Mouse (Mus musculus): Measurements from ENCODE around the gene St3gal2. TPM values are rescaled to one million over a fixed set of nuclear protein-coding genes. Genes with fewer than 3 reads are reported as not detected.
"Not testable (repeated sequence)": the region's sequence is repeated elsewhere in the genome, so short reads cannot be mapped to it uniquely, and the experiment has no call there.

St3gal2 gene
- polyA plus RNA-seq, 1 experiment, result 20.2 TPM

DNA sequence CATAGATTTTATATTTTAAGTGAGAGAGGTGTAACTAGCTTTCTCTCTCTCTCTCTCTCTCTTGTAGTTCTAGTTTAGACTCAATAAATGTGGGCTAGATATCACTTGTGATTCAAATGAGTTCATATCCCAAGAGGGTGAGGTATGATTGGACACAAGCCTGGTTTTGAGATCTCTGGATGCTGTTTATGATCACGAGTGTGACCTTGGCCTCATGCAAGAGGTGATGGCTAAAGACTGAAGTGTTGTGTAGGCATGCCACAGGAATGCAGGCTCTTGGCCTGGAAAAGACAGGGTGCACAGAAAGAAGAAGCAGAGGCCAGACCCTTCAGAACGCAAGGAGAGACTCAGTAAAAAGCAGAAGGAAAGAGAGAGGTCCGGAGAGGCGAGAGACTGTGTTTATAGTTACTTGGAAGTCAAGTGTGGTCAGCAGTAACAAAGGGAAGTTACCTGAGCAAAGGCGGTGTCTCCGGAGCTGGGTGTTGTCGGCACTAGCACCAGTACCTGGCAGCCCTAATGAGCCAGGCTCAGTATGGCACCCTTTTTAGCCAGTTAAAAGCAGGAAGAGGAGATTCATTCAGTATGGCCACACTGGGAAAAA is 24.7 kb downstream of the St3gal2 start:
- DNase-seq (ENCODE audit: low spot score), result no peak

- no peak for DNase-seq (ENCODE audit: low spot score)
These were observed 26.0 kb downstream of the St3gal2 start for GRCm38 (mm10) chr8:110945716-110946115.

- DNase-seq (ENCODE audit: low spot score), result no peak
These were observed 30.4 kb downstream of the St3gal2 start for GRCm38 (mm10) chr8:110950065-110950484.

DNA sequence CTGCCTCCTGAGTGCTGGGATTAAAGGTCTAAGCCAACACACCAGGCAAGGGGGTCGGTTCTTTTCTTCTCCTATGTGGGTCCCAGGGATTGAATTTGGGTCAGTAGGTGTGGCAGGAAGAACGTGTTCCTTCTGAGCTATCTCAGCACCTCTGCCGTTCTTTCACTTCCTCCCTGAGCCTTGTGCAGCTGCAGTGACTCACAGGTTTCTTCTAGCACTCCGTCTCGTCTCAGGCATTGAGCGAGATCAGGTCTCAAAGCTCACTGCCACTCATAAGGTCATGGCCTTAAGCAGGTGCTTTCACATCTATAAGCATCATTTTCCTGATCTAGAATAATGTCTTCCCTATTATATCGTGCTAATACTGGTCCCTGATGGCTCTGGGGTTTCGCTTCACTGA is 35.1 kb downstream of the St3gal2 start:
- DNase-seq (ENCODE audit: low spot score), result no peak

- no peak for DNase-seq (ENCODE audit: low spot score)
These were observed 37.1 kb downstream of the St3gal2 start for GRCm38 (mm10) chr8:110956619-110957450.

- DNase-seq (ENCODE audit: low spot score), result no peak
These were observed 37.7 kb downstream of the St3gal2 start for GRCm38 (mm10) chr8:110957471-110957870.

DNA sequence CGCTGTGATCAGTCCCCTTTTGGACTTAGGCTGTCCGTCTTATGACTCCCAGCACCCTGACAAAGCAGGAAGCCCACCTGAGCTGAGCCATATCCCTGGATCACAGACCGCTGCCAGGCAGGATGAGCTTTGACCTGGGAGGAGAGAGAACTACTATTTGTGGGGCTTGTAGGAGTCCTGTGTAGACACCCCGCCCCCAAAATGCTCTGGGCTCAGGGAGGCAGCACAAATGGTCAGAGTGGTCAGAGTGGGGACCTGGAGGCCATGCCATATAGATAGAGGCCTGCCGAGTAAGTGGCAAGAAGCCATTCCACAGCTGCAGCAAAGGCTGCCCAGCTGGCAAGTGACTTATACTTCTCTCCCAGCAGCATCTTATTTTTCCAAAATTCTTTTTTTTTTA is 38.4 kb downstream of the St3gal2 start:
- DNase-seq (ENCODE audit: low spot score), result no peak

- DNase-seq (ENCODE audit: low spot score), result not testable (repeated sequence)
These were observed 38.8 kb downstream of the St3gal2 start for GRCm38 (mm10) chr8:110958553-110958952.

DNA sequence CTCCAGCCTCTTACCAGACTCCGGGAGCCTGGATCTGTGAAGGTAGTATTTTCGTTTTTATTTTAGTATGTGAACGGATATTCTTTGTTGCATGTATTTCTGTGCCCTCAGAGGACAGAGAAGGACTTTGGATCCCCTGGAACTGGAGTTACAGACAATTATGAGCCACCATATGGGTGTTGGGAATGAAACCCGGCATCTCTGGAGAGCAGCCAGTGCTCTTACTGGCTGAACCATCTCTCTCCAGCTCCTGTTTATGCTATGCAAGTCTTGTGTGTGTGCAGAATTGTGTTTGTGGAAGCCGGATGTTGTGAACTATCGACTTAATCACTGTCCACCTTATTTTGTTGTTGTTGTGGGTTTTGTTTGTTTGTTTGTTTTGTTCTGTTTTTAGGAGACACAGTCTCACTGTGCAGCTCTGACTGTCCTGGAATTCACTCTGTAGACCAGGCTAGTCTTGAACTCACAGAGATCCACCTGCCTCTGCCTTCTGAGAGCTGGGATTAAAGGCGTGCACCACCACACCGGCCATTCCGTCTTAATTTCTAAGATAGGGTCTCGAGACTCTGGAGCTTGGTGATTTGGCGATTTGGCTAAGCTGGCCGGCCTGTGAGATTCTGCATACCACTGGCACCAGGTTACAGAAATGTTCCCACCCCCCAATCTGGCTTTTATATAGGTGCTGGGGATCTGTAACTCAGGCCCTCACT is 39.5 kb downstream of the St3gal2 start:
- DNase-seq (ENCODE audit: low spot score), result no peak

- no peak for DNase-seq (ENCODE audit: low spot score)
These were observed 40.2 kb downstream of the St3gal2 start for GRCm38 (mm10) chr8:110959906-110960305.

DNA sequence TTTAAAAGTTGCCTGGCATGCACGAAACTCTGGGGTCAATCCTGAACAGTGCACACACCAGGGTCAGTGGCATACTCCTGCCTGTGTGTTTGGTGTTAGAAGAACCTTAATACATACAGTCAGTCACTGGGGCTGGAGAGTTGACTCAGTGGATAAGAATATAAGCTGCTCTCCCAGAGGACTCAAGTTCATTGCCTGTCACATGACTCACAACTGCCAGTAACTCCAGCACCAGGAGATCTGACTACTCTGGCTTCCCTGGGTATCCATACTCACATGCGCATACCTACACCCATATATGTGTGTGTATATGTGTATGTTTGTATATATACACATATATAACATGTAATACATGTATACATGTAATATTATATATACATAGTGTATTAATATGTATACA is 43.3 kb downstream of the St3gal2 start:
- no peak for DNase-seq (ENCODE audit: low spot score)

DNA sequence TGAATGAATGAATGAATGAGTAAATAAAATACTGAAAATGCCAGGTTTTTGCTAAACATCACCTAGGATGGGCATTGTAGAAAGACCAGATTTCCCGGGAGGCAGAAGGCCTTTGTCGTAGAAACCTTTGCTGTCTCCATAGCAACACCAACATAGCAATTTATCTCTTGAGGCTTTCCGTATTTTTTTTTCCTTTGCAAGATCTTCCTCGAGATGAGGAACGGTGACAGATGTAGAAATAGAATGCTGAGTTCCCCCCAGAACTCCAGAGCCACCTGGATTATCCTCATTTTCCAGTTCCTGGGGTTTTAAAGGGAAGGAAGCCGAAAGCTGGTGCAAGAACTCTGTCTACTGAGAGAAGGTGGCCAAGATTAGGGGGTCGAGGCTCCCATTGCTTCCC is 44.9 kb downstream of the St3gal2 start:
- no peak for DNase-seq (ENCODE audit: low spot score)

DNA sequence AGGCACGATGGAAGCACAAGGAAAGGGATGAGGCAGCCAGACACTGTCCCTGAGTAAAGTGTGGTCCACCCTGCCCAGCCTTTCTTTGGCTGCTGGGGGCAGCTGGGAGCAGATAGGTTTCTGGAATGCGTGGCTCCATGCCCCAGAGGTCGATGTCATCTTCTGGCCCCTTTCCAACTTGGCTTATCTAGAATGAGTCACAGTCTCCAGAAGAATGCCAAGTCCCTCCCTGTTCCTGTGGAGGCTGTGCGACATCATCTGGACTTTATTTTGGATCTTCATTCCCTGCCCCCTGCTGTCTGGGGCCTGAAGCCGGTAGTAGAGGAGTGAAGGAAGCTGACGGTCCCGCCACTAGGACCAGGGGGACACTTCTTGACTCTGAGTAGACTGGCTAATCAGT is 45.9 kb downstream of the St3gal2 start:
- DNase-seq (ENCODE audit: low spot score), result no peak

- no peak for DNase-seq (ENCODE audit: low spot score)
These were observed 46.9 kb downstream of the St3gal2 start for GRCm38 (mm10) chr8:110966586-110966985.

- no peak for DNase-seq (ENCODE audit: low spot score)
These were observed 47.6 kb downstream of the St3gal2 start for GRCm38 (mm10) chr8:110967326-110967725.

DNA sequence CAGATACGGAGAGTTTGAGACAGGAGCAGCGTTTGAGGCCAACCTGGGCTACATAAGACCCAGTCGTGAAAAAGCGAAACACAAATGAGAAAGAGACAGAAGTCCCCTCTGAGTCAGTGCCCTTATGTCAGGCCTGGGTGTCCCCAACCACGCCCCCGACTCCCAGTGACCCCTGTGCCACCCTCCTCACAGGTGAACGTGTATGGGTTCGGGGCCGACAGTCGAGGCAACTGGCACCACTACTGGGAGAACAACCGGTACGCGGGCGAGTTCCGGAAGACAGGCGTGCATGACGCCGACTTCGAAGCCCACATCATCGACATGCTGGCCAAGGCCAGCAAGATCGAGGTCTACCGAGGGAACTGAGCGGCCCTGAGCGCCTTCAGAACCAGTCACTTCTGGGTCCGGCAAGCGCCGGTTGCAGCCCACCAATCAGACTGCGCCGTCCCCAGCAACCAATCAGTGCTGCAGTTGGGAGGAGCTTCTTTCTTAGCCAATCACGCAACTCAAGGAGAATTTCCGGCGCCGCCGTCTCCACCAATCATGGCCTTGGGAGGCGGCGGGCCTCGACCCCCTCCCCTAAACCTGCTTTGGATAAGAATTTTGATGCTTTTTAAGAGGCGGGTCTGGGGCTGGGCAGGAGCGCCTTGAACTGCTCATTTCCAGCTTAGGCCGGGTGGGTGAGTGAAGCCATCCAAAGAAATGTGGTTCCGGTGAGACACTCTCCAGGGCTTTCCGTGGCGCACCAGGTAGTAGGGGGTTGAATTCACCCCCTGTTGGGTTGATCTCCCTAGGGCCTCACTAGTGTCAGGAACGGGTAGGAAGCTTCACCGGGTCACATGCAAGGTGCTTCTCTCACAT is 50.4 kb downstream of the St3gal2 start:
- DNase-seq (ENCODE audit: low spot score), result peak; percentile 76

DNA sequence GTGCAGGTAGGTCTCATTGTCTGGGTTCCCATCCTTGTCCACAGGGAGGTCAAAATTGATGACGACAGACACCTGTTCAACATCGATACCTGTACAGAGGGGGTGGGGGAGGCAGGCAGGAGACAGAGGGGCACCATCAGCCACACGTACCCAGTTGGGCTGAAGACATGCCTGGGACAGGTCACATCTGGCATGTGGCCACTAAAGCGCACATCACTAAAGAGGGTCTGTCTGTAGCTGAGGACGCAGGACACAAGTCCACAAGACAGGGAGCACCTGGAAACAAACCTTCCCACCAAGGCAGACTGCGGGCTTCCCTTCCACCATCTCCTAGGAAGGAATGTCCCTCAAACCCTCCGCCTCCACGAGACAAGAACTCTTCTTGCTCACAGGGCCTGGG is 56.8 kb downstream of the St3gal2 start:
- not testable (repeated sequence) for DNase-seq (ENCODE audit: low spot score)

DNA sequence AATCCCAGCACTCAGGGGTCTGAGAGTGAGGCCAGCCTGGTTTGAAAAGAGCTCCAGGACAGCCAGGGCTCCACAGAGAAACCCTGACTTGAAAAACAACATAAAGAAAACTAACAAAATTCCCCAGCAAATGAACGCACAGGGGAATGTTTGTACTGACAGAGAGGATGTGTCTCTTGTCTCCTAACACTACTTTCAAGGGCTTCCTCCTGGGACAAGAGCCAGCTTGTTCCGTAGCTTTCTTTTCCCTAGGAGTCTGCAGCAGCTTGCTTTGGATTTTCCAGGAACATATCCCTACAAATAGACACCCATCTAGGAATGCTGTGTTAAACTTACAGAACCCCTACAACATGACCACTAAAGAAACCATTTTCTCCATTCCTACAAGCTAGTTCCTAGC is 58.3 kb downstream of the St3gal2 start:
- DNase-seq (ENCODE audit: low spot score), result not testable (repeated sequence)

GRCm38 (mm10) chr8:110981304-110981703 is 61.6 kb downstream of the St3gal2 start:
- no peak for DNase-seq (ENCODE audit: low spot score)

DNA sequence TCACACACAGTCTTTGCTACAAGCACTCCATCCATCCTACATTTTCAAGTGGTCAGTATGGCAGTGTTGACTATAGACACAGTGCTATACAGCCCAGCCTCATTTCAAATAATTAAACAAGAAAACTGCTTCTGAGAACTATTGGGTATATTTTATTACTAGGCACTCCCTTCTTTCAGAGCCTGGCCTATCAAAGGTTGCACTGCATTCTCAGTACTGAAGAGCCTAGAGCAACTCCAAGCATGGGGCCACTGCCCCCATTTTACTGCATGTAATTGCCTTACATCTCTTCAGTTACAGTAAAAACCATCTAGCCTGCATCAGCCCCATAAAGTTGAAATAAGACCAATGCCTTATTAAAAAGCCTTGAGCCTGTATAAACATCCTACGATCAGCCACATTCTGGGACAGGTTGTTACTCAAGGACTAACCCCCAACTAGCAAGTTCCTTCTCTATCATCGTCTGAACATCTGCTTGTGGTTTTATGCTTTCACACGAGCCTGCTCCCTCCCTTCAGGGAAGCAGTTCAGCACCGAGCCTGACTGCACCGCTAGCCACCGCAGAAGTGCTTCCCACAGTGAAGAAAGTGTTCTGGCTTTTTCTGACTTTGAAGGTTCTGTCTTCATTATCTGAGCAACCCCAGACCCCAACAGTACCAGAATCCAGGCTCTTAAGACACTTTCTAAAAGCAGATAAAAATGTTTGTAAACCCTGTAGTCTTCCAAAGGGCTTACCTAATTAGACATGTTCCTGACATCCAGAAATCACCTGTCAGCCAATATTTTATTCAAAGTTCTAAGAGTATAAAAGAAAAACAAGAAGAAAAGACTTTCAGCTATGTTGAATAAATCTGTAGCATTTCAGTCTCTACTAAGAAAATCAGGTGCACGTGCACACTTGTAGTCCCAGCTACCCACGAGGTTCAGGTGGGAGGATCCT is 68.4 kb downstream of the St3gal2 start:
- no peak for DNase-seq (ENCODE audit: low spot score)

GRCm38 (mm10) chr8:110990017-110990416 is 70.3 kb downstream of the St3gal2 start:
- DNase-seq (ENCODE audit: low spot score), result no peak

Data from urinary bladder, adult 2 months (tissue).